Mouse (Mus musculus) embryonic facial prominence, embryonic 15.5 days (tissue): ENCODE data around the gene Kctd11. TPM values are rescaled to one million over a fixed set of nuclear protein-coding genes. Genes with fewer than 3 reads are reported as not detected.
"Not testable (repeated sequence)": the region's sequence is repeated elsewhere in the genome, so short reads cannot be mapped to it uniquely, and the experiment has no call there.

ENCODE experiments used
- ATAC-seq: fragments of 200-750 bp; cut with Nextera tagmentation; 2 replicates; pipeline ENCODE4 v1.8.0; 2017; ENCODE audit warnings: low read depth, moderate TSS enrichment; ENCODE audit not compliant: insufficient number of reproducible peaks, low FRiP score, low TSS enrichment
- H3K27ac ChIP-seq: fragments of 300-500 bp; sonication (generic); replicated peaks from 2 replicates; pipeline ENCODE4 v1.5.1; 2015; ENCODE audit warnings: mild to moderate bottlenecking, inconsistent platforms
- H3K27me3 ChIP-seq: fragments of 300-500 bp; sonication (generic); 2 replicates; pipeline ENCODE4 v1.6.1; 2015; ENCODE audit warnings: inconsistent platforms
- H3K36me3 ChIP-seq: fragments of 300-500 bp; sonication (generic); 2 replicates; pipeline ENCODE4 v1.6.1; 2015; ENCODE audit warnings: mild to moderate bottlenecking, inconsistent platforms
- H3K4me1 ChIP-seq: fragments of 300-500 bp; sonication (generic); 2 replicates; pipeline ENCODE4 v1.6.1; 2015; ENCODE audit warnings: inconsistent platforms
- H3K4me2 ChIP-seq: fragments of 300-500 bp; sonication (generic); replicated peaks from 2 replicates; pipeline ENCODE4 v1.6.1; 2015; ENCODE audit warnings: mild to moderate bottlenecking, inconsistent platforms
- H3K4me3 ChIP-seq: fragments of 300-500 bp; sonication (generic); replicated peaks from 2 replicates; pipeline ENCODE4 v1.5.1; 2015; ENCODE audit warnings: mild to moderate bottlenecking, inconsistent platforms
- H3K9ac ChIP-seq: fragments of 300-500 bp; sonication (generic); 2 replicates; pipeline ENCODE4 v1.6.1; 2015; ENCODE audit warnings: inconsistent platforms
- H3K9me3 ChIP-seq: fragments of 300-500 bp; sonication (generic); replicated peaks from 2 replicates; pipeline ENCODE4 v1.6.1; 2016; ENCODE audit warnings: inconsistent platforms
- WGBS: fragments of 180-500 bp; shearing (Covaris S2); methylation state at CpG from one replicate; pipeline ENCODE4 v1.1.7; 2015; 5-methylcytosine and 5-hydroxymethylcytosine counted together
- polyA plus RNA-seq: library from polyadenylated mRNA; unstranded; fragments of >200 nt; fragmentation: Nextera tagmentation; extraction: Ambion mirVana; gene quantifications from 2 replicates; pipeline ENCODE4 v1.2.1, GENCODE M21; 2015

Gene Kctd11
- polyA plus RNA-seq, 1 experiment from 2014 or later: 18.1 TPM

GRCm38 (mm10) chr11:69878399-69878798 is 2.8 kb downstream of the Kctd11 start:
- peak overlapping the region; percentile 94 for H3K27ac ChIP-seq
- H3K27me3 ChIP-seq: no peaks in the 10 kb centered on the region
- no peak for ATAC-seq
- no peak overlapping the region; the same call in 1 of the 2 replicates for H3K4me3 ChIP-seq
- peaks cover 65% of the 10 kb centered on the region for H3K4me1 ChIP-seq
- WGBS: 56% methylated on average over 3 of the region's 3 CpGs
- H3K9ac ChIP-seq: no peak overlapping the region
- H3K9me3 ChIP-seq: no peaks in the 10 kb centered on the region
- H3K4me2 ChIP-seq: peak overlapping the region; percentile 88
- no peaks in the 10 kb centered on the region for H3K36me3 ChIP-seq

- no peak for ATAC-seq
- Histone ChIP-seq H3K9me3 (no peaks in the 10 kb centered on the region), H3K27ac (peak within 1 kb of the TSS; percentile 94), H3K9ac (0 out of 2 replicates have a peak within 1 kb of the TSS, but pooled peaks have one; percentile 9), H3K4me3 (peak within 1 kb of the TSS; percentile 26), H3K36me3 (no peaks in the 10 kb centered on the region), H3K4me2 (peak within 1 kb of the TSS; percentile 88), H3K27me3 (no peaks in the 10 kb centered on the region), H3K4me1 (peaks cover 65% of the 10 kb centered on the region)
- 71% methylated on average over 11 of the region's 11 CpGs for WGBS
Measured at GRCm38 (mm10) chr11:69877878-69878277, 3.3 kb downstream of the Kctd11 start, which contains the start of gene Tmem95. TSS of gene Tmem95 (minus strand) at chr11:69878018.

- Histone ChIP-seq H3K27ac (peak overlapping the region; percentile 94), H3K9me3 (no peaks in the 10 kb centered on the region), H3K9ac (0 out of 2 replicates have a peak overlapping the region, but pooled peaks have one; percentile 9), H3K4me1 (peaks cover 64% of the 10 kb centered on the region), H3K4me2 (peak overlapping the region; percentile 88), H3K27me3 (no peaks in the 10 kb centered on the region), H3K4me3 (peak overlapping the region; percentile 26), H3K36me3 (no peaks in the 10 kb centered on the region)
- ATAC-seq: peak; percentile 36; the same call in 1 of the 2 replicates
- WGBS: 2% methylated on average over 12 of the region's 12 CpGs
Measured at GRCm38 (mm10) chr11:69876867-69877266, 4.3 kb downstream of the Kctd11 start.

DNA sequence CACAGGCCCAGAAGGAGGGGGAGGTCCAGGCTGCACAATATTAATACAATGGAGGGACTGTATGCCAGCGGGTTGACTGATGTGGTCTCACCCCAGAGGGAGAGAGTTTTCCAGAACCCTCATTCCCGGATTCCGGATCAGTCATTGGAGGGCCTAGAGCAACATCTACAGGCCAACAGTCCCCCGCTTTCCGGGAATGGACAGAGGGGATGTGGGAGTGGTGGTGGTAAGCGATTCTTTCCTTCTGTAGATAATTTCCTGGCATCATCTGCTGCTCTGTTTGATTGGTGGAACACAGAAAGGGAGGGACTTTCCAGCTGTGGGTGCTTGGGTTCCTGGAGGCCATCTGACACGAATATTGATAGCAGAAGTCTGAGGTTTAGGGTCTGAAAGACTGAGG is 5.0 kb downstream of the Kctd11 start:
- Histone ChIP-seq H3K4me1 (peaks cover 57% of the 10 kb centered on the region), H3K36me3 (no peaks in the 10 kb centered on the region), H3K9ac (no peak overlapping the region), H3K27me3 (no peaks in the 10 kb centered on the region), H3K27ac (peak overlapping the region; percentile 94), H3K9me3 (no peaks in the 10 kb centered on the region), H3K4me2 (peak overlapping the region; percentile 88), H3K4me3 (no peak overlapping the region)
- WGBS: 22% methylated on average over 7 of the region's 7 CpGs
- peak; percentile 52 for ATAC-seq

DNA sequence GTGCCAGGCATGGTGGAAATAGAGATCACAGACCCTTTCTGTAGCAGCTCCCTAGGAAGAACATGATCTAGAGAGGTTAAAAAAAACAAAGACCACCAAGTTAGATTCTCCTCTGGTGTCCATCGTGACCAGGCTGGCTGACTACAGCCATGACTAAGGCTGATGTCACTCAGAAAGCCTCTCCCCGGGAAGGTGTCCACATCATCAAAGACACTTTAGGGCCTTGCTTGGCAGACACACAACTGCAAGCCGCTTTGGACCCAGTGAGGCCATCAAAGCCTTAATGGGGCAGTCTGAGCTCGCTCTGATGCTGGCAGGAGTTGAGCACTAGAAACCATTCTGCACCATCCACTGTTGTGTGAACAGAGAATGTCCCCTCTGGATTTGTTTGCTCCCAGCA is 8.8 kb downstream of the Kctd11 start:
- no peak overlapping the region for H3K9ac ChIP-seq
- no peak for ATAC-seq
- no peak overlapping the region for H3K27ac ChIP-seq
- H3K4me2 ChIP-seq: no peak overlapping the region
- H3K4me1 ChIP-seq: peaks cover 23% of the 10 kb centered on the region
- H3K9me3 ChIP-seq: no peaks in the 10 kb centered on the region
- H3K27me3 ChIP-seq: no peaks in the 10 kb centered on the region
- no peak overlapping the region for H3K4me3 ChIP-seq
- H3K36me3 ChIP-seq: no peaks in the 10 kb centered on the region
- 78% methylated on average over 4 of the region's 4 CpGs for WGBS

GRCm38 (mm10) chr11:69871822-69872221 is 9.4 kb downstream of the Kctd11 start:
- peaks cover 16% of the 10 kb centered on the region for H3K4me1 ChIP-seq
- 82% methylated on average over 7 of the region's 7 CpGs for WGBS

DNA sequence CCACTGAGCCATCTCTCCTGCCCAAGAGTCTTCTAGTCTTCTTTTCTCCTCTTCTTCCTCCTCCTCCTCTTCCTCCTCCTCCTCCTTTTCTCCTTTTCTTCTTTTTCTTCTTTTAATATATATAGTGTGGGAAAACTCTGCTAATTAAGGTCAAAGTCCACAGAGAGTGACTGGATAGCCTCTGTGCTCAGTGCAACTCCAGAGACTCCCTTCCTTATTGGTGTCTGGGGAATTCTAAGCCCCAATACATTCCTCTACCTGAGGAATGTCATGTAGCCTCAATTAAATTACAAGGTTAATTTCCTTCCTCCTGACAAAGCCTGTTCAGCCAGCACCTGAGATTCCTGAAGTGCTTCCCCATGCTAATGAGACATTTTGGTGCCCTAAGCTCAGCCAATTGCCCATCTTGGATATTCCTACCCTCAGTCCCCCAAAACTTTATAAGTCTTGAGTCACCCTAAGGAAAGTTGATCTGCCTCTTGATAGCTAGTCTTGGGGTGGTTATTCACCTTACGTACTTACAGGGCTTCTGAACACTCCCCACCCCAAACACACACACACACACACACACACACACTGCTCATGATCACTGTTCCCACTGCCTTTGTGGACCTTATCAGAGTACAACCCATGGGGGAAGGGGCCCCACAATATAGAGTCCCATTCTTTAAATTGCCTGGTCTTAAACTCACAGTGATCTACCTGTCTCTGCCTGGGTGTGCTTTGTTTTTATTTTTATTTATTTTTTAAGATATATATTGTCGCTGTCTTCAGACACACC is 10.7 kb downstream of the Kctd11 start:
- Histone ChIP-seq H3K27me3 (no peaks in the 10 kb centered on the region), H3K36me3 (no peaks in the 10 kb centered on the region), H3K4me1 (peaks cover 3% of the 10 kb centered on the region), H3K27ac (no peak overlapping the region), H3K9me3 (no peaks in the 10 kb centered on the region), H3K4me3 (no peak overlapping the region), H3K4me2 (no peak overlapping the region), H3K9ac (no peak overlapping the region)
- no peak for ATAC-seq
- WGBS: 87% methylated on average over 2 of the region's 2 CpGs

More at GRCm38 (mm10) chr11:69871822-69872221, 9.4 kb downstream of the Kctd11 start:
- Histone ChIP-seq H3K27ac (no peak overlapping the region), H3K4me2 (no peak overlapping the region), H3K9ac (no peak overlapping the region), H3K9me3 (no peaks in the 10 kb centered on the region), H3K27me3 (no peaks in the 10 kb centered on the region), H3K36me3 (no peaks in the 10 kb centered on the region), H3K4me3 (no peak overlapping the region)
- ATAC-seq: no peak

DNA sequence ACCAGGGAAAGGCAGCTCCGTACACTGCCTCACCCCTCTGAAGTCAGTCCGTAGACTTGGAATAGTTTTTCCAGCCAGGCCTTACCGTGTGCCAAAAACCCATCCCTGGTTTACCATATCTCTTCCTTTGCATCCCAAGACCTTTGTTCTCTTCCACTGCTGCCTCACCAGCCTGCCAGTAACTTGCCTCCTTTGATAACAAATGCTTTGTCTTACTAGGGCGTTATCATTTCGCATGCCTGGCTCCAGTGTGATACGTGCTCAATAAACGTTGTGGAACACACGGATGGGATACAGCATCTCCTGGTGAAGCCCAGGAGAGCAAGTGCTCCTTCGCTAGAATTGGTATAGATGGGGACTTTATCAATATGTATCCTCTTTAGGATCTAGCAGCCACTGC is 13.9 kb downstream of the Kctd11 start:
- H3K27me3 ChIP-seq: no peaks in the 10 kb centered on the region
- ATAC-seq: no peak
- no peak overlapping the region for H3K4me2 ChIP-seq
- H3K27ac ChIP-seq: no peak overlapping the region
- no peaks in the 10 kb centered on the region for H3K9me3 ChIP-seq
- WGBS: 74% methylated on average over 9 of the region's 9 CpGs
- H3K4me3 ChIP-seq: no peak overlapping the region
- no peak overlapping the region for H3K9ac ChIP-seq
- H3K36me3 ChIP-seq: no peaks in the 10 kb centered on the region
- H3K4me1 ChIP-seq: peaks cover 5% of the 10 kb centered on the region; the same call in 1 of the 2 replicates

DNA sequence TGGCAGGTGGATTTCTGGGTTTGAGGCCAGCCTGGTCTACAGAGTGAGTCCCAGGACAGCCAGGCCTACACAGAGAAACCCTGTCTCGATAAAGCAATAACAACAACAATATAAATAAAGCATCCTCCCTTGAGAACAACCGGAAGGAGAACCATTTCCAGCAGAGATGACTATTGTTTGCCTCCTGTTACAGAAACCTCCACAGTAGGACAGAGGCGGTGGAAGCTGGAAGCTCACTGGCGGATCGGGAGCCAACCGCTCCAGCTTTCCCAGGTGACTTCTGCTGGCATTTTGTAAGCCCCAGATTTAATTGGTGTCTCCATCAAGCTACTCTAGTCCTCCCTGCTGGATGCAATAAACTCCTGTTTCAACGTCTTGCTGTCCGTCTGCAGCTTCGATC is 15.6 kb downstream of the Kctd11 start:
- 78% methylated on average over 9 of the region's 9 CpGs for WGBS
- Histone ChIP-seq H3K4me1 (peaks cover 5% of the 10 kb centered on the region; the same call in 1 of the 2 replicates), H3K36me3 (no peaks in the 10 kb centered on the region), H3K9me3 (no peaks in the 10 kb centered on the region), H3K4me3 (no peak overlapping the region), H3K27me3 (no peaks in the 10 kb centered on the region), H3K9ac (no peak overlapping the region), H3K4me2 (no peak overlapping the region), H3K27ac (no peak overlapping the region)
- ATAC-seq: no peak

DNA sequence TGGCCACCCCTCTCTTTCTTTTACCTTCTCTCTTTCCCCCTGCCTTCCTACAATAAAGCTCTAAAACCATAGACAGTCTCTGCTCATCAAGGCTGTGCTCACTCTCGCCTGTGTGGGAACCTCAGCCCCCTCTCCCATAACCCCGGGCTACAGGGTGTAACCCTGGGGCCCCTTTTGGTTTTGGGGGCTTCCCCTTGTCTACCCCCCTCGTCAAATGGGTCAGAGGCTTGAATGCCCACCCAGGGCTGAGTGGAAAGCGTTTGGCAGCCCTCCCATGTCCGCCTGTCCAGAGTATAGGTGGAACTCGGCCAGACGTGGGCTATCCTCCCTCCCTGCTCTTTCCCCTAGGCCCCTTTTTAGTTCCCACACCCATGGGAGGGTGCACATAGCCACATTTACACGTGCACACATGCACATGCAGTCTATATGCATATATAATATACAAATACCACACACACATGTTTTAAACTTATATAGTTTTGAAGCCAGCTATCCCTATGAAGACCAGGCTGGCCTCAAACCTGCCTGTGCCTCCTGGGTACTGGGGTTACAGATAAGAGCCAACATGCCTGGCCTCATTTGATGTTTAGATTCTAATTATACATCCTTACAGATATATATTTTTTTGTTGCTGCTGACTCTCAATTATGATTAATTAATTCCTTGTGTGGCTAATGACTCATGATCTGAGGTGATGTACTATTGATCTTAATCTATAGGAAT is 16.9 kb downstream of the Kctd11 start:
- Histone ChIP-seq H3K27ac (no peak overlapping the region), H3K9me3 (no peaks in the 10 kb centered on the region), H3K36me3 (no peaks in the 10 kb centered on the region), H3K4me2 (no peak overlapping the region), H3K4me3 (no peak overlapping the region), H3K4me1 (peaks cover 5% of the 10 kb centered on the region; the same call in 1 of the 2 replicates), H3K27me3 (no peaks in the 10 kb centered on the region), H3K9ac (no peak overlapping the region)
- ATAC-seq: no peak
- 47% methylated on average over 8 of the region's 8 CpGs for WGBS

GRCm38 (mm10) chr11:69863729-69864128 is 17.5 kb downstream of the Kctd11 start:
- ATAC-seq, H3K27me3 ChIP-seq, H3K9ac ChIP-seq, H3K4me2 ChIP-seq, H3K9me3 ChIP-seq, H3K4me1 ChIP-seq, H3K27ac ChIP-seq, H3K4me3 ChIP-seq, H3K36me3 ChIP-seq: not testable (repeated sequence)
- WGBS: 76% methylated on average over 3 of the region's 3 CpGs
